Mouse (Mus musculus): ENCODE data around the gene Zfp37. TPM values are rescaled to one million over a fixed set of nuclear protein-coding genes. Genes with fewer than 3 reads are reported as not detected.

The Zfp37 gene
- total and polyA plus RNA-seq, 3 experiments, result not detected

DNA sequence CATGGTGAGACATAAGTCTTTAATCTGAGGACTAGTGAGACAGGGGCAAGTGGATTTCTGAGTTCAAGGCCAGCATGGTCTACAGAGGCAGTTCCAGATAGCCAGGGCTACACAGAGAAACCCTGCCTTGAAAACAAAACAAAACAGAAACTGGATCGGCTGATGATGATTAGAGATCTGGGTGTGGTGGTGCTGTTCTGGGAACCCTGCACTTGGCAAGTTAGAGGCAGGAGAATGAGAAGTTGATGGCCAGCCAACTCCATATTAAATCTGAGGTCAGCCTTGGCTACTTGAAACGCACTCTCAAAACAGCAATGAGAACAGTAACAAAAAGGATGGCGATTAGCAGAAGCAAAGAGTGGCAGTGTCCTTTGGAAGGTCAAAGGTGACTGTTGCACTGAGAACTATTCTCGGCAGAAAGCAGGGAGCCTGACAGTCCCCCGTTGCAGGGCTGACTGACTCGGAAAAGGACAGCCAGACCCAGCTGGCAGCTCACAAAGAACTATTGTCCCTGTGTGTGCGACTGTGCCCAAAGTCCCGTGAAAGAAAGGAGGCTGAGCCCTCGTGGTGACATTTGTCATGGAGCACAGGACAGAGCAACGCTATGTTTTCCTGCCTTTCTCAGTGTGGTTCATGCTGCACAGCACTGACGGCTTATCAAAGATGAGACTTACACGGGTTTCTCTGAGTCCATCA is 44.1 kb upstream of the Zfp37 start (continued):
- TF ChIP-seq NRF1 (IDR thresholded peaks at IDR 0.05; ENCODE audit: insufficient read depth, low read depth, low read length, poor library complexity, severe bottlenecking), result no peak
- TF ChIP-seq MAFK (IDR thresholded peaks at IDR 0.05; ENCODE audit: borderline replicate concordance, low read depth, low read length), result no peak
- TF ChIP-seq USF2 (IDR thresholded peaks at IDR 0.05; ENCODE audit: borderline replicate concordance in 1 of 2, insufficient read depth in 1 of 2, low read depth in 1 of 2, low read length in 2 of 2), result no peak
- TF ChIP-seq ETS1 (IDR thresholded peaks at IDR 0.05; ENCODE audit: low read depth, low read length), result no peak
- no peak for TF ChIP-seq ZKSCAN1 (IDR thresholded peaks at IDR 0.05; ENCODE audit: low read depth, low read length)

DNA sequence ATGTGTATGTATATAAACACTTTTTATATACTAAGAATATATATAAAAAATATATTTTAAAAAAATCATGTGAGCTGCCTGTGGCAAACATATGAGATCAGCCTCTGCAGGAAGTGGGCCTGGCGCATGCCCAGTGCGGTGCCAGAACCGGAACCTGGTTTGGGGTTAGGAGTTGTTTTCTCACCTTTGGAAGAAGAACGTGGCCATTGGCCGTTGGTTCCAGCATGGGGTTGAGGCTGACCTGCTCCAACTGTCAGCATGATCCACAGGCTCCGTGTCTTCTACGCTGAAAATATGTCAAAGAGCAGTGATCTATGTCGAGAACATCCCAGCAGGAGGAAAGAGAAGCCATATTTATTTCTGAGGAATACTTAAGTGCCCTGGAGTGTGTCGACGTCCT is 43.1 kb upstream of the Zfp37 start:
- no peaks in the 10 kb centered on the region for H3K4me1 ChIP-seq (ENCODE audit: control insufficient read depth in 1 of 2, insufficient read depth in 2 of 2, low read length in 2 of 2)
- H3K27ac ChIP-seq (ENCODE audit: control insufficient read depth, low read depth, low read length), result no peak overlapping the region
- DNase-seq (ENCODE audit: low read depth, low spot score), result no peak
- no peaks in the 10 kb centered on the region for H3K27me3 ChIP-seq (ENCODE audit: control insufficient read depth in 1 of 2, insufficient read depth in 2 of 2, low read length in 2 of 2)
- H3K9me3 ChIP-seq (replicated peaks; ENCODE audit: insufficient read depth, low read length), result no peaks in the 10 kb centered on the region
- no peaks in the 10 kb centered on the region for H3K36me3 ChIP-seq (ENCODE audit: control insufficient read depth in 1 of 2, insufficient read depth in 2 of 2, low read length in 2 of 2)
- no peak for TF ChIP-seq ZC3H11A (IDR thresholded peaks at IDR 0.05; ENCODE audit: low read depth, low read length)
- no peak for TF ChIP-seq HCFC1 (IDR thresholded peaks at IDR 0.05; ENCODE audit: low read depth, low read length)
- no peak for TF ChIP-seq E2F4 (IDR thresholded peaks at IDR 0.05; ENCODE audit: borderline replicate concordance, low read depth, low read length)
- no peak for TF ChIP-seq POLR2AphosphoS5 (IDR thresholded peaks at IDR 0.05; ENCODE audit: borderline replicate concordance, low read depth, low read length)
- TF ChIP-seq JUND (IDR thresholded peaks at IDR 0.05; ENCODE audit: low read depth, low read length), result no peak
- no peak for TF ChIP-seq RCOR1 (IDR thresholded peaks at IDR 0.05; ENCODE audit: low read depth, low read length)
- no peak for TF ChIP-seq ZKSCAN1 (IDR thresholded peaks at IDR 0.05; ENCODE audit: low read depth, low read length)
- no peak for TF ChIP-seq KAT2A (conservative IDR thresholded peaks at IDR 0.05; ENCODE audit: low read depth, low read length)
- TF ChIP-seq GABPA (IDR thresholded peaks at IDR 0.05; ENCODE audit: low read depth, low read length), result no peak
- H3K4me3 ChIP-seq (ENCODE audit: control insufficient read depth in 1 of 2, insufficient read depth in 1 of 2, low read depth in 2 of 2, low read length in 2 of 2), result no peak overlapping the region
- no peaks in the 10 kb centered on the region for H3K79me2 ChIP-seq (ENCODE audit: control insufficient read depth, insufficient read depth, low read length, poor library complexity)
- H3K9ac ChIP-seq (ENCODE audit: control insufficient read depth, low read depth, low read length, poor library complexity, severe bottlenecking), result no peak overlapping the region

DNA sequence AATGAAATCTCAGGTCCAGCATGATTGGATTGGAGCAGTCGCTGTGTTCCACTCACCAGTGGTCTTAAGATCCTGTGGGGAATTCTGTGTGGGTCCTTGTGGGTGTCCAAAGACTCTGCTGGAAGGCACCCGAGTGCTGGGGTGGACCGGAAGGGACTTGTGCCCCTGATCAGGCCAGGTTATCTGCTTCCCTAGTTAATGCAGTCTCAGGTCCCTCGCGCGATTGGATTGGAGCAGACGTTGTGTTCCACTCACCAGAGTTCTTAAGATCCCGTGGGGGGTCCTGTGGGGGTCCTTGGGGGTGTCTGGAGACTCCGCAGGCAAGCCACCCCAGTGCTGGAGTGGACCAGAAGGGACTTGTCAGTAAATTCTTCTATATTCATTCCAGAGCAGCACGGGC is 41.8 kb upstream of the Zfp37 start:
- Histone ChIP-seq H3K27ac (ENCODE audit: control insufficient read depth, low read depth, low read length) (no peak overlapping the region), H3K9ac (ENCODE audit: control insufficient read depth, low read depth, low read length, poor library complexity, severe bottlenecking) (no peak overlapping the region), H3K79me2 (ENCODE audit: control insufficient read depth, insufficient read depth, low read length, poor library complexity) (no peaks in the 10 kb centered on the region), H3K27me3 (ENCODE audit: control insufficient read depth in 1 of 2, insufficient read depth in 2 of 2, low read length in 2 of 2) (no peaks in the 10 kb centered on the region), H3K4me1 (ENCODE audit: control insufficient read depth in 1 of 2, insufficient read depth in 2 of 2, low read length in 2 of 2) (no peaks in the 10 kb centered on the region), H3K9me3 (replicated peaks; ENCODE audit: insufficient read depth, low read length) (no peaks in the 10 kb centered on the region), H3K36me3 (ENCODE audit: control insufficient read depth in 1 of 2, insufficient read depth in 2 of 2, low read length in 2 of 2) (no peaks in the 10 kb centered on the region), H3K4me3 (ENCODE audit: control insufficient read depth in 1 of 2, insufficient read depth in 1 of 2, low read depth in 2 of 2, low read length in 2 of 2) (no peak overlapping the region)
- no peak for DNase-seq (ENCODE audit: low read depth, low spot score)
- no peak for TF ChIP-seq MYB (IDR thresholded peaks at IDR 0.05; ENCODE audit: low read depth, low read length)
- TF ChIP-seq NRF1 (IDR thresholded peaks at IDR 0.05; ENCODE audit: insufficient read depth, low read depth, low read length, poor library complexity, severe bottlenecking), result no peak
- TF ChIP-seq GATA1 (IDR thresholded peaks at IDR 0.05; ENCODE audit: low read depth, low read length), result no peak
- TF ChIP-seq ELF1 (IDR thresholded peaks at IDR 0.05; ENCODE audit: low read depth, low read length), result no peak
- TF ChIP-seq SMC3 (IDR thresholded peaks at IDR 0.05; ENCODE audit: low read depth, low read length), result no peak
- no peak for TF ChIP-seq CHD1 (IDR thresholded peaks at IDR 0.05; ENCODE audit: low read depth, low read length)
- no peak for TF ChIP-seq MAX (IDR thresholded peaks at IDR 0.05; ENCODE audit: low read length)
- TF ChIP-seq UBTF (IDR thresholded peaks at IDR 0.05; ENCODE audit: borderline replicate concordance, insufficient read depth, low read depth, low read length), result no peak
- no peak for TF ChIP-seq ETS1 (IDR thresholded peaks at IDR 0.05; ENCODE audit: low read depth, low read length)
- no peak for TF ChIP-seq CHD2 (IDR thresholded peaks at IDR 0.05; ENCODE audit: low read length)
- TF ChIP-seq MAFK (IDR thresholded peaks at IDR 0.05; ENCODE audit: borderline replicate concordance, low read depth, low read length), result no peak
- no peak for TF ChIP-seq TCF12 (IDR thresholded peaks at IDR 0.05; ENCODE audit: low read depth, low read length)
- TF ChIP-seq TAL1 (IDR thresholded peaks at IDR 0.05; ENCODE audit: low read length), result no peak

Measured in MEL (cell line).